Mouse (Mus musculus): ENCODE measurements around the gene Slc22a14. TPM values are rescaled to one million over a fixed set of nuclear protein-coding genes. Genes with fewer than 3 reads are reported as not detected.

Slc22a14 gene
- polyA plus RNA-seq, 1 experiment, result not detected

DNA sequence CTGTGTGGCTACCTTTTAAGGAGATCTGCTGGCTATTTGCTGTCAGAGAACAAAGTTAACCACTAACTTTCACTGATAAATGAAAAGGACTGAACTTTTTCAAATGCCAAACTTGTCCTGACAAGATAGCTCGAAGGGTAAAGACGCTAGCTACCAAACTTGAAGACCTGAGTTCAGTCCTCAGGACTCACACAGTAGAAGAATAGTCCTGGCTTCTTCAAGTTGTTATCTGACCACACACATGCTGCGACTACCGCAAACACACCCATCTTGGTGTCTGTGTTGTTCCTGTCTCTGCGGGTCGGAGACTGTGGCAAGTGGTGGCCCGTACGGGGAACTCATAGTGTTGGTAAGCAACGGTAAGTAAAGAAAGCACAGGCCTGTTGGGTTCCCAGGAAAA is 161.7 kb downstream of the Slc22a14 start:
- no peaks in the 10 kb centered on the region for H3K27me3 ChIP-seq (ENCODE audit: control insufficient read depth, insufficient read depth, low read length, poor library complexity, severe bottlenecking)
- TF ChIP-seq EP300 (IDR thresholded peaks at IDR 0.05; ENCODE audit: insufficient read depth, low read depth, low read length) (no peak), CTCF (IDR thresholded peaks at IDR 0.05; ENCODE audit: low read depth, low read length) (no peak), POLR2A (IDR thresholded peaks at IDR 0.05; ENCODE audit: insufficient read depth, low read length) (no peak)
- H3K4me1 ChIP-seq (ENCODE audit: control insufficient read depth, insufficient read depth, low read length), result no peaks in the 10 kb centered on the region
- H3K36me3 ChIP-seq (ENCODE audit: control insufficient read depth, insufficient read depth, low read length, poor library complexity, severe bottlenecking), result no peaks in the 10 kb centered on the region
- peaks cover 23% of the 10 kb centered on the region for H3K9me3 ChIP-seq (replicated peaks; ENCODE audit: control insufficient read depth, insufficient read depth, low read length, poor library complexity, severe bottlenecking)
- no peak overlapping the region for H3K4me3 ChIP-seq (ENCODE audit: low read depth, low read length)
- no peak overlapping the region for H3K9ac ChIP-seq (ENCODE audit: low read depth, poor library complexity, severe bottlenecking)
- H3K27ac ChIP-seq (ENCODE audit: insufficient read depth, low read length), result no peak overlapping the region

DNA sequence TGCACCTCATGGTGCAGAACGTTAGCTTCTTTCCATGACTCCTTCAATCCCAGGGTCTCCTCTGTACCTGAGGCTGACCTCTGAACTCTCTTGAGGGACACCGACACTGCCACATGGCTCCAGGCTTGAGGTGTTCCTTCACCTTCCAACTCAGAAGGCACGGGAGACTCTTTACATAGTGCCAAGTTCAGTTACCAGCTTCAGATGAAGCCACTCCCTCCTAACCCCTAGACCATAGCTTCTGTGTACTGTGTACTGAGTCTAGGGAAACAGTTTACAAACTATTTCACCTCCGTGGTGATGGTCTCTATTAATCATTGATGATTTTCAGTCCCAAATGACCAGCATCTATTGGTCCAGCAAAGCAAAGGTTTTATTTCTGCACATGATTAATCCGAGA is 163.7 kb downstream of the Slc22a14 start:
- H3K36me3 ChIP-seq (ENCODE audit: control insufficient read depth, insufficient read depth, low read length, poor library complexity, severe bottlenecking), result no peaks in the 10 kb centered on the region
- H3K4me3 ChIP-seq (ENCODE audit: low read depth, low read length), result no peak overlapping the region
- peaks cover 23% of the 10 kb centered on the region for H3K9me3 ChIP-seq (replicated peaks; ENCODE audit: control insufficient read depth, insufficient read depth, low read length, poor library complexity, severe bottlenecking)
- H3K27me3 ChIP-seq (ENCODE audit: control insufficient read depth, insufficient read depth, low read length, poor library complexity, severe bottlenecking), result no peaks in the 10 kb centered on the region
- no peak overlapping the region for H3K9ac ChIP-seq (ENCODE audit: low read depth, poor library complexity, severe bottlenecking)
- H3K4me1 ChIP-seq (ENCODE audit: control insufficient read depth, insufficient read depth, low read length), result no peaks in the 10 kb centered on the region
- TF ChIP-seq CTCF (IDR thresholded peaks at IDR 0.05; ENCODE audit: low read depth, low read length) (no peak), EP300 (IDR thresholded peaks at IDR 0.05; ENCODE audit: insufficient read depth, low read depth, low read length) (no peak), POLR2A (IDR thresholded peaks at IDR 0.05; ENCODE audit: insufficient read depth, low read length) (no peak)
- H3K27ac ChIP-seq (ENCODE audit: insufficient read depth, low read length), result no peak overlapping the region

DNA sequence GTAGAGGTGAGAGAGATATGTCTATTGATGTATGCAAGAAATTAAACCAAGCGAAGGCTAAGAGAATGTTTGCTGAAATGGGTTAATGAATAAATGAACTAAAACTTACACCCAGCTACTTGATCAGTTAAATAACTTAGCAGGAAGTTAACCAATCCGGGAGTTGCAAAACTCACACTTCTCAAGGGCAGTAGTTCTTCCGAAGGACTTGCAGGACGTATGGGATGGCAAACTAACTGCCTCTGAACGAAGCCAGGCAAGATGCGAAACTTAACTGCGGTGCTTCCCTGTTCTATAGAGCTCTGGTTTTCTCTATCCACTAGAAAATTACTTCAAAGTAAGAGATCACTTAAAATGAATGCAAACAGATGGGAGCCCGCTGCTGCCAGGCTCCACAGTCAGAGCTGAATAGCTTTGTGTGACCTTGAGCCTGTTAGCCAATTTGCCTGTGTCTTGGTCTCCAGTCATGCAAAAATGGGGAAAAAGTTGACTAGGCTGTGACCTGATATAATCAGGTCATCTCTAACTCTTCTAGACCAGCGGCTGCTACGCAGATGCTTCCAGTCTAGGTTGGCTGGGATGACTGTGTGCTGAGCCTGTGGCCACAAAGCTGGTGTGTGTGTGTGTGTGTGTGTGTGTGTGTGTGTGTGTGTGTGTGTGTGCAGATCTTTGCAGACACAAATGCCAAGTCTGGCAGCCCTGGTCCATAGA is 166.0 kb downstream of the Slc22a14 start:
- Histone ChIP-seq H3K4me3 (ENCODE audit: low read depth, low read length) (no peak overlapping the region), H3K36me3 (ENCODE audit: control insufficient read depth, insufficient read depth, low read length, poor library complexity, severe bottlenecking) (no peaks in the 10 kb centered on the region), H3K27ac (ENCODE audit: insufficient read depth, low read length) (no peak overlapping the region), H3K4me1 (ENCODE audit: control insufficient read depth, insufficient read depth, low read length) (no peaks in the 10 kb centered on the region), H3K27me3 (ENCODE audit: control insufficient read depth, insufficient read depth, low read length, poor library complexity, severe bottlenecking) (no peaks in the 10 kb centered on the region), H3K9me3 (replicated peaks; ENCODE audit: control insufficient read depth, insufficient read depth, low read length, poor library complexity, severe bottlenecking) (peaks cover 11% of the 10 kb centered on the region), H3K9ac (ENCODE audit: low read depth, poor library complexity, severe bottlenecking) (no peak overlapping the region)
- TF ChIP-seq CTCF (IDR thresholded peaks at IDR 0.05; ENCODE audit: low read depth, low read length) (no peak), POLR2A (IDR thresholded peaks at IDR 0.05; ENCODE audit: insufficient read depth, low read length) (no peak), EP300 (IDR thresholded peaks at IDR 0.05; ENCODE audit: insufficient read depth, low read depth, low read length) (no peak)

DNA sequence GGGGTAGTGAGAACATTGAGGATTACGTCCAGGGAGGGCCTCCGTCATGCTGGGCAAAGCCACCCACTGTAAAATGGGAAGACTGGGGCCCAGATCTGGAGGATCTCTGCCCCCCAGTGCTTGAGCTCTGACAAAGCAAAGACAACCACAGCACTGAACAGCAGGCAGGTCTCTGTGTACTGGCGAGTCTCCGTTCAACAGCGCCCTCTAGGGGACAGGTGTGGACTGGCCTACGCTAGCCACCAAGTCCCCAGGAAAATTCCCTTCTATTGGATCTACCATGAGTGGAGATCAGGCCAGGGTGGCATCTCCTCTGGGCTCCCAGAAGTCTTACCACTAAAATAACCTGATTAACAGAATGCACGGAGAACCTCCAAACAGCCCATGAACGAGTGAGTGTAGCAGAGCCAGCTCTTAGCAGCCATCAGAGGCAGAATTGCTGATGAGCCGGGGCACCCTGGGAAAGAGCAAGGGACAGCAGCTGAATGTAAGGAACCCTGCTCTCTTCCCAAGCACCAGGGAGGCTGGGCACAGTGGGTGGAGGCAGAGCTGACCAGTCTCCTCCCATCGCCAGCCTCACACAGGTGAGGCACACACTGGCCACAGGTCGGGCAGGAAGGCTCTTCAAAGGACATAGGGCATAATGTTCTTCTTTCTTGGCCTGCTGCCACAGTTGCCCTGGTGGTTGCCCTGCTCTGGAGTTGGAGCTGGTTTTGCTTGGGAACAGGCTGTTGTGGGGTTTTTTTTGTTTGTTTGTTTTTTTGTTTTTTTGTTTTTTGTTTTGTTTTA is 173.0 kb downstream of the Slc22a14 start:
- Histone ChIP-seq H3K27ac (ENCODE audit: insufficient read depth, low read length) (no peak overlapping the region), H3K4me3 (ENCODE audit: low read depth, low read length) (no peak overlapping the region), H3K4me1 (ENCODE audit: control insufficient read depth, insufficient read depth, low read length) (no peaks in the 10 kb centered on the region), H3K27me3 (ENCODE audit: control insufficient read depth, insufficient read depth, low read length, poor library complexity, severe bottlenecking) (no peaks in the 10 kb centered on the region), H3K9ac (ENCODE audit: low read depth, poor library complexity, severe bottlenecking) (no peak overlapping the region), H3K9me3 (replicated peaks; ENCODE audit: control insufficient read depth, insufficient read depth, low read length, poor library complexity, severe bottlenecking) (no peaks in the 10 kb centered on the region), H3K36me3 (ENCODE audit: control insufficient read depth, insufficient read depth, low read length, poor library complexity, severe bottlenecking) (no peaks in the 10 kb centered on the region)
- no peak for TF ChIP-seq EP300 (IDR thresholded peaks at IDR 0.05; ENCODE audit: insufficient read depth, low read depth, low read length)
- peak; percentile 99 for TF ChIP-seq CTCF (IDR thresholded peaks at IDR 0.05; ENCODE audit: low read depth, low read length)

DNA sequence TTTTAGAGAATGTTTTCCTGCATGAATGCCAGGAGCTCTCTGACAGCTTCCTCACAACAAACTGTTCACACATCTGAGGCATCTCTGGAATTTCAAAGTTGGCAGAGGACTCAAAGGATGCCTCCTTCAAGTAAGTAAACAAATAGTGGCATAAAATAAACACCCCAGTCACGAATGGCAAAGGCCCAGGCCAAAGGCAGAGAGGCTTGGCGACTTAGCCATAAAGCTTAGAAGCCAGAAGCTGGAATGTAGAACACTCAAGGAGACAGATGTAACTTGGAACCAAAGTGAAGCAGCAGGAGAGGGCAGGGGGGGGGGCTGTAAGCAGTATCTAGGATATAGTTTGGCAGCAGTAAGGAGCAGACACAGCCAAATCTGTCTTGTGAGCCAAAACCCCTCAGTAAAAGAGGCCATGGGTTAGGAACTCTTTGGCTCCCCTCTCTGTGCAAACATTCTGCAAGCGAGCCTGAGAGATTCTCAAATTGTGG is 184.1 kb downstream of the Slc22a14 start:
- Histone ChIP-seq H3K27me3 (ENCODE audit: control insufficient read depth, insufficient read depth, low read length, poor library complexity, severe bottlenecking) (no peaks in the 10 kb centered on the region), H3K4me3 (ENCODE audit: low read depth, low read length) (no peak overlapping the region), H3K4me1 (ENCODE audit: control insufficient read depth, insufficient read depth, low read length) (no peaks in the 10 kb centered on the region), H3K36me3 (ENCODE audit: control insufficient read depth, insufficient read depth, low read length, poor library complexity, severe bottlenecking) (no peaks in the 10 kb centered on the region), H3K9ac (ENCODE audit: low read depth, poor library complexity, severe bottlenecking) (no peak overlapping the region), H3K27ac (ENCODE audit: insufficient read depth, low read length) (no peak overlapping the region), H3K9me3 (replicated peaks; ENCODE audit: control insufficient read depth, insufficient read depth, low read length, poor library complexity, severe bottlenecking) (no peaks in the 10 kb centered on the region)
- TF ChIP-seq EP300 (IDR thresholded peaks at IDR 0.05; ENCODE audit: insufficient read depth, low read depth, low read length), result no peak
- TF ChIP-seq CTCF (IDR thresholded peaks at IDR 0.05; ENCODE audit: low read depth, low read length), result no peak

DNA sequence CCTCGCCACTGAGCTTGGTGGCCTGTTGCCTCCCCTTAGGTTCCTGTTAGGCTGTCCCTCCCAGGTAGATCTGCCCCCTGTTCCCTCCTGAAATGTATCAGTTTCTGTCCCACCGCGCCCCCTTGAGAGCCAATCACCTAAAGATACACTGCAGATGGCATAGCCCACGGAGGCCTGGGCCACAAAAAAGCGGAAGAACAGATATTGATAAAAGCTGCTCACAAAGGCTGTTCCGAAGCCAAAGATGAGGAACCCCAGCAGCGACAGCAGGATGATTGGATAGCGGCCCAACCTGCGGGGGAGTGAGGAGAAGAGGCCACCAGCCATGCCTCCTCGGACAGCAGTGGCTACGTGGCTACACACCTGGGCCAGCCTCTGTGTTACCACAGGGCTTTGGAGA is 186.1 kb downstream of the Slc22a14 start:
- no peak overlapping the region for H3K9ac ChIP-seq (ENCODE audit: low read depth, poor library complexity, severe bottlenecking)
- H3K9me3 ChIP-seq (replicated peaks; ENCODE audit: control insufficient read depth, insufficient read depth, low read length, poor library complexity, severe bottlenecking), result no peaks in the 10 kb centered on the region
- TF ChIP-seq POLR2A (IDR thresholded peaks at IDR 0.05; ENCODE audit: insufficient read depth, low read length), result no peak
- TF ChIP-seq EP300 (IDR thresholded peaks at IDR 0.05; ENCODE audit: insufficient read depth, low read depth, low read length), result no peak
- no peak for TF ChIP-seq CTCF (IDR thresholded peaks at IDR 0.05; ENCODE audit: low read depth, low read length)
- no peak overlapping the region for H3K4me3 ChIP-seq (ENCODE audit: low read depth, low read length)
- H3K27ac ChIP-seq (ENCODE audit: insufficient read depth, low read length), result no peak overlapping the region
- H3K36me3 ChIP-seq (ENCODE audit: control insufficient read depth, insufficient read depth, low read length, poor library complexity, severe bottlenecking), result no peaks in the 10 kb centered on the region
- H3K4me1 ChIP-seq (ENCODE audit: control insufficient read depth, insufficient read depth, low read length), result no peaks in the 10 kb centered on the region
- H3K27me3 ChIP-seq (ENCODE audit: control insufficient read depth, insufficient read depth, low read length, poor library complexity, severe bottlenecking), result no peaks in the 10 kb centered on the region
